Mouse (Mus musculus): ENCODE results near the gene Dync1h1. TPM values are rescaled to one million over a fixed set of nuclear protein-coding genes. Genes with fewer than 3 reads are reported as not detected.
"Not testable (repeated sequence)": the region's sequence is repeated elsewhere in the genome, so short reads cannot be mapped to it uniquely, and the experiment has no call there.

Gene Dync1h1
- polyA plus RNA-seq, 1 experiment: 214 TPM

GRCm38 (mm10) chr12:110702556-110702955 lies 101.3 kb downstream of the Dync1h1 start, which contains the start of gene Hsp90aa1:
Hsp90aa1 (minus strand) TSS chr12:110702728.
- Histone ChIP-seq H3K27ac (ENCODE audit: control insufficient read depth, insufficient read depth, low read depth, low read length) (no peak within 1 kb of the TSS), H3K36me3 (ENCODE audit: control insufficient read depth, insufficient read depth, low read length) (no peaks in the 10 kb centered on the region), H3K4me3 (ENCODE audit: control insufficient read depth, low read depth, low read length) (no peak within 1 kb of the TSS), H3K4me1 (ENCODE audit: control insufficient read depth, insufficient read depth, low read length) (peaks cover 5% of the 10 kb centered on the region), H3K27me3 (ENCODE audit: control insufficient read depth, insufficient read depth, low read length) (no peaks in the 10 kb centered on the region)
- TF ChIP-seq POLR2A (IDR thresholded peaks at IDR 0.05; ENCODE audit: control insufficient read depth, low read depth, low read length) (no peak), CTCF (IDR thresholded peaks at IDR 0.05; ENCODE audit: control insufficient read depth, insufficient read depth, insufficient replicate concordance, low read depth, low read length) (no peak)

DNA sequence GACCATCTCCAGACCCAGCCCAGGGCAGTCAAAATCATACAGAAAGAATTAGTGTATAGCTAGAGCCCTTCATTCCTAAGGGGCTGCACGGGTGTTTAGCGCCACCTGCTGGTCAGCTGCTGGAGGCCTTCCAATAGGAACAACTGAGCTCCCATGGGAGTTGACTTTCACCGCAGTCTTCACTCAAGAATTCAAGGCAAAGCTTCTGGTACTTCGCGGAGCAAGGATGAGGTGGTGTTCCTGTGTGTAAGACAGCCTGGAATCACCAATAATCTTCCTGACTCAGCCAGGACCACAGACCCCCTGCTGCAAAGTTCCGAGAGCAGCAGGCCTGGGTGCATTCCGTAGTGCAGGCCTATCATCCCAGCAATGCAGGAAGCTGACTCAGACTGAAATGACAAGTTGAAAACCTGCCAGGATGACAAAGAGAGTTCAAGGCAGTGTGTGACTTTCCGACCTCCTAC lies 101.8 kb downstream of the Dync1h1 start:
- Histone ChIP-seq H3K4me3 (ENCODE audit: control insufficient read depth, low read depth, low read length) (no peak overlapping the region), H3K27ac (ENCODE audit: control insufficient read depth, insufficient read depth, low read depth, low read length) (no peak overlapping the region), H3K27me3 (ENCODE audit: control insufficient read depth, insufficient read depth, low read length) (no peaks in the 10 kb centered on the region), H3K36me3 (ENCODE audit: control insufficient read depth, insufficient read depth, low read length) (no peaks in the 10 kb centered on the region), H3K4me1 (ENCODE audit: control insufficient read depth, insufficient read depth, low read length) (peaks cover 6% of the 10 kb centered on the region)
- TF ChIP-seq CTCF (IDR thresholded peaks at IDR 0.05; ENCODE audit: control insufficient read depth, insufficient read depth, insufficient replicate concordance, low read depth, low read length) (peak; percentile 82), POLR2A (IDR thresholded peaks at IDR 0.05; ENCODE audit: control insufficient read depth, low read depth, low read length) (no peak)

DNA sequence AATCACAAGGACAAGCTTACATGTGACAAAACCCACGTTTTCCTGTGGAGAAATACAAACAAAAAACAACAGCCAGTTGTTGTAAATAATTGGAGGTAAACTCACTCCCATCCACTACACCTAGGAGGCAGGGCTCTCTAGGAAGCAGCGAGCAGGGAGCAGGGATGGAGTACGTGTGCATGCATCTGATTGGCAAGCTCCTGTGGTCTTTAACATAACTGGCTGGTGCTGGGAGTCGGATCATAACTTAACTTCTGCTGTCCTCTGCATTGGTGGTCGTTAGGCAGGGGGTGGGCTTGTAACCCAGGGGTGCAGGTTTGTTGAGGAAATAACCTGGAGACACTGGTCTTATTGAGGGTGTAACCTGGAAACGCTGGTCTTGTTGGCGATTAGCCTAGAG lies 102.4 kb downstream of the Dync1h1 start:
- Histone ChIP-seq H3K36me3 (ENCODE audit: control insufficient read depth, insufficient read depth, low read length) (no peaks in the 10 kb centered on the region), H3K4me3 (ENCODE audit: control insufficient read depth, low read depth, low read length) (no peak overlapping the region), H3K4me1 (ENCODE audit: control insufficient read depth, insufficient read depth, low read length) (peaks cover 6% of the 10 kb centered on the region), H3K27me3 (ENCODE audit: control insufficient read depth, insufficient read depth, low read length) (no peaks in the 10 kb centered on the region), H3K27ac (ENCODE audit: control insufficient read depth, insufficient read depth, low read depth, low read length) (no peak overlapping the region)
- no peak for TF ChIP-seq CTCF (IDR thresholded peaks at IDR 0.05; ENCODE audit: control insufficient read depth, insufficient read depth, insufficient replicate concordance, low read depth, low read length)
- TF ChIP-seq POLR2A (IDR thresholded peaks at IDR 0.05; ENCODE audit: control insufficient read depth, low read depth, low read length): no peak

GRCm38 (mm10) chr12:110705419-110705818 lies 104.2 kb downstream of the Dync1h1 start:
- not testable (repeated sequence) for H3K27me3 ChIP-seq (ENCODE audit: control insufficient read depth, insufficient read depth, low read length); H3K27ac ChIP-seq (ENCODE audit: control insufficient read depth, insufficient read depth, low read depth, low read length); H3K36me3 ChIP-seq (ENCODE audit: control insufficient read depth, insufficient read depth, low read length); H3K4me1 ChIP-seq (ENCODE audit: control insufficient read depth, insufficient read depth, low read length); H3K4me3 ChIP-seq (ENCODE audit: control insufficient read depth, low read depth, low read length)

DNA sequence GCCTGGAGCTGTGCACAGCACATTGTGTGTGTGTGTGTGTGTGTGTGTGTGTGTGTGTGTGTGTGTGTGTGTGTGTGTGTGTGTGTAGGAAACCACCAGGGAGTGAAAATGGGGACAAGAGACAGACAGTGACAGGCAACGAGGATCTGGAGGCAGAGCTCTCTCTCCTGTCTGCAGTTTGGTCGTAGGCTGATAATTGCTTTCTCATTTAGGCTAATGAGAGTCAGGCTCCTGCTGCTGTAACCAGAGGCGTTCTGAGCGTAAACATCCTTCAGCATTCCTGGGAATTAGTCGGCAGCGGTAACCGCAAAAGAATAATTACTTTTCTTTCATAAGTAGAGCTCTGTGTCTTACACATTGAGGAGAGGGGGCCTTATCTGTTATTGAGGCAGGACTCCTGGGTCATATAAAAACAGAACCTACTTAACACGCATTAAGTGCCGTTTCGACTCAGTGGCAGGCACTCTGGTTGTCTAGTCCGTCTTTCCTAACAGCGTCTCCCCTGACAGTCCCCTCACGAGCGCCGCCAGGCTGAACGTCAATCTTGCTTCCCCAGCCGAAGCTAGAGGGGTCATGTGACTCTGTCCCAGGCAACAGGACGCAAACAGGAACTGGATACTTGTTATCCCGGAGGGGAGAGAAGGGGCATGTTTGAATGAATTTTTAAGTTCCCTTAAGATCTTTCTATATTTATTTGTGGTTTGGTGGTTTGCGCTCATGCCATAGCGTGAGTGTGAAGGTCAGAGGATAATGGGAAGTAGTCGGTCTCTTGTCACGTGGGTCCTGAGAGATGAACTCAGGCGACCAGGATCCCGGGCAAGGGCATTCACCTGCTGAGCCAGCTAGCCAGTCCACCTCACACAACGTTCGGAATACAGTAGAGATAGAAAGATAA lies 105.3 kb downstream of the Dync1h1 start:
- TF ChIP-seq POLR2A (IDR thresholded peaks at IDR 0.05; ENCODE audit: control insufficient read depth, low read depth, low read length): no peak

DNA sequence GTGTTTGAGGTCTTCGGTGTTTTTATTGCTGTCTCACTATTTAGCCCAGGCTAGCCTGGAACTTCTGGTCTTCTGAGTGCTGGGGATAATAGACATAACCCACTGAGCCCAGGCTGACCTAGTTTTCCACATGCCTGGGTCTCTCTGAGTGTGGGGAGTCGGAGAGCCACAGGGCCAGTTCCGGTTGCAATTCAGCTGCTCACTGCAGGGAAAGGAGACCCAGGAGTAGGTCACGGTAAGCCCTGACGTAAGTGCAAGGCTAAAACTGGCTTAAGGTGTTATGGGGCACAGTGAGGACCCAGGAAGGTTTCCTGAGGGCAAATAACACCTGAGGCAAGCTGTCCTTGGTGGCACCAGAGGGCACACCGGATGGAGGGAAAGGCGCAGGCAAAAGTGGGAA lies 106.2 kb downstream of the Dync1h1 start:
- no peak overlapping the region for H3K27ac ChIP-seq (ENCODE audit: control insufficient read depth, insufficient read depth, low read depth, low read length)

More for the DNA sequence above, 105.3 kb downstream of the Dync1h1 start:
- Histone ChIP-seq H3K27me3 (ENCODE audit: control insufficient read depth, insufficient read depth, low read length) (no peaks in the 10 kb centered on the region), H3K36me3 (ENCODE audit: control insufficient read depth, insufficient read depth, low read length) (no peaks in the 10 kb centered on the region), H3K27ac (ENCODE audit: control insufficient read depth, insufficient read depth, low read depth, low read length) (no peak overlapping the region), H3K4me3 (ENCODE audit: control insufficient read depth, low read depth, low read length) (peak overlapping the region; percentile 38), H3K4me1 (ENCODE audit: control insufficient read depth, insufficient read depth, low read length) (peaks cover 4% of the 10 kb centered on the region)

DNA sequence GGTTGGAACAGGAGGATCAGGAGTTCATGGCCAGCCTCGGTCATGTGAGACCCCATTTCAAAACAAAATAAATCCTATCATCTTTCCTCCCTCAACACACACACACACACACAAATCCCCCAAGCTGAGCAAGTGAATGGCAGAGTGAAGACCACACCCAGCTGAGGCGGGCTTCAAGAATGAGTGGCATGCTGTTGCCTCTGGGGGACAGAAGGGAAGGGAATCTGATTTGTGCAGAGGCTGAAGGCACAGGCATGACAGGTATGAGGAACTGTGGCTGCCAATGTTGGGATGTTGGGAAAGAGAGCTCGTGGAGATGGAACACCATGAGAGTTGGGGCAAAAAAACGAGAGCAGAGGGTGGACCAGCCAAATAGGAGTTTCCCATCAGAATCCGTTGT lies 110.0 kb downstream of the Dync1h1 start:
- Histone ChIP-seq H3K4me3 (ENCODE audit: control insufficient read depth, low read depth, low read length) (no peak overlapping the region), H3K4me1 (ENCODE audit: control insufficient read depth, insufficient read depth, low read length) (peaks cover 4% of the 10 kb centered on the region), H3K27me3 (ENCODE audit: control insufficient read depth, insufficient read depth, low read length) (no peaks in the 10 kb centered on the region), H3K36me3 (ENCODE audit: control insufficient read depth, insufficient read depth, low read length) (no peaks in the 10 kb centered on the region), H3K27ac (ENCODE audit: control insufficient read depth, insufficient read depth, low read depth, low read length) (no peak overlapping the region)
- TF ChIP-seq POLR2A (IDR thresholded peaks at IDR 0.05; ENCODE audit: control insufficient read depth, low read depth, low read length) (no peak), CTCF (IDR thresholded peaks at IDR 0.05; ENCODE audit: control insufficient read depth, insufficient read depth, insufficient replicate concordance, low read depth, low read length) (no peak)

More for the DNA sequence above, 106.2 kb downstream of the Dync1h1 start:
- H3K36me3 ChIP-seq (ENCODE audit: control insufficient read depth, insufficient read depth, low read length): no peaks in the 10 kb centered on the region
- peak overlapping the region; percentile 20; the same call in 1 of the 2 replicates for H3K4me3 ChIP-seq (ENCODE audit: control insufficient read depth, low read depth, low read length)
- H3K27me3 ChIP-seq (ENCODE audit: control insufficient read depth, insufficient read depth, low read length): no peaks in the 10 kb centered on the region
- H3K4me1 ChIP-seq (ENCODE audit: control insufficient read depth, insufficient read depth, low read length): peaks cover 4% of the 10 kb centered on the region
- TF ChIP-seq CTCF (IDR thresholded peaks at IDR 0.05; ENCODE audit: control insufficient read depth, insufficient read depth, insufficient replicate concordance, low read depth, low read length) (no peak), POLR2A (IDR thresholded peaks at IDR 0.05; ENCODE audit: control insufficient read depth, low read depth, low read length) (no peak)
